Mouse (Mus musculus) stomach, adult 2 months (tissue): Measurements from ENCODE around the gene 4833420G17Rik. TPM values are rescaled to one million over a fixed set of nuclear protein-coding genes. Genes with fewer than 3 reads are reported as not detected.

Experiments
- polyA plus RNA-seq: library from polyadenylated mRNA; depleted of rRNA; stranded (reverse); fragments of >200 nt; gene quantifications from 2 replicates; pipeline ENCODE4 v1.2.3, GENCODE M21; 2012; rRNA removed

4833420G17Rik gene
- 2.4 and 2.9 TPM in 2 replicates for polyA plus RNA-seq

DNA sequence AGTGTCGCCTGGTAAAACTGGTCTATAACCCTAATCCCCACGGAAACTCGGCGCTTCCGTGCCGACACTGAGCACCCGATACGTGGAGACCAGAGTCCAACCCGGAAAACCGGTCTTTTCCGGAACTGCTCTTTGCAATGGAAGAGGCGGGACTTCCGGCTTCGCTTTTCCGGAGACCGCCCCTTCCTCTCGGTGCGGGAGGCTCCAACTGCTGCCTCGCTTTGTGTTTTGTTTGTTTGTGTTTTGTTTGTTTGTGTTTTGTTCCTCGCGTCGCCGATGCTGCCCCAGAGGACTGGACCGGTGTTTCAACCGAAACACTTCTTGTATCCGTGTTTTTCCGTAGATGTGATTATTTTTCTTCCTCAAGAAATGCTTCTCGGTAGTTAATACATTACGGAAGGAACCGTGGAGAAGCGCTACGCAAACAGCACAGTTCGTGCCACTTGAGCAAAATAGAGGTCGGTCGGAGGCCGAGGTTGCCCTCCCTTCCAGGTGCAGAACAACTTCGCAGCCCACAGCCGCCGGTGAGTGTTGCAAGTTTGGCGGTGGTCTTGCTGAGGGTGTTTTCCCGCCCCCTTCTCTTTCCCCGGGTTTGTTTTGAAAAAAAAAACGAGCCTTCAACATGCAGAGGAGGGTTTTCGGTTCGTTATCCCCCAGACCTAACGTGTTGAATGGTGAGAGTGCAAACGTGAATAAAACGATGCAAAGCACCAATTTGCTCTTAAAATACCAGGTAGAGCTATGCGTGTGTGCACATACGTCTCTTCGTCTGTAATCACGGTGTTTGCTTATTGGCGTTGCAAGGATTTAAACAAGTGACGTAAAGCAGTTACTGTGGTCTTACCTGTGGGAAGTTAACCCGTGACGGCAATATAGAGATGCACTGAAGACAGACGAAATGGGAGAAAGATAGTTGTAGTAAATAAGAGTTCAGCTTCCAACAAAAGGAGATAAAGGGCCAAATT is at the start of gene 4833420G17Rik:
Gene 4833420G17Rik, plus strand, starts transcription at position 173 of the 965 bp plus-strand sequence.

DNA sequence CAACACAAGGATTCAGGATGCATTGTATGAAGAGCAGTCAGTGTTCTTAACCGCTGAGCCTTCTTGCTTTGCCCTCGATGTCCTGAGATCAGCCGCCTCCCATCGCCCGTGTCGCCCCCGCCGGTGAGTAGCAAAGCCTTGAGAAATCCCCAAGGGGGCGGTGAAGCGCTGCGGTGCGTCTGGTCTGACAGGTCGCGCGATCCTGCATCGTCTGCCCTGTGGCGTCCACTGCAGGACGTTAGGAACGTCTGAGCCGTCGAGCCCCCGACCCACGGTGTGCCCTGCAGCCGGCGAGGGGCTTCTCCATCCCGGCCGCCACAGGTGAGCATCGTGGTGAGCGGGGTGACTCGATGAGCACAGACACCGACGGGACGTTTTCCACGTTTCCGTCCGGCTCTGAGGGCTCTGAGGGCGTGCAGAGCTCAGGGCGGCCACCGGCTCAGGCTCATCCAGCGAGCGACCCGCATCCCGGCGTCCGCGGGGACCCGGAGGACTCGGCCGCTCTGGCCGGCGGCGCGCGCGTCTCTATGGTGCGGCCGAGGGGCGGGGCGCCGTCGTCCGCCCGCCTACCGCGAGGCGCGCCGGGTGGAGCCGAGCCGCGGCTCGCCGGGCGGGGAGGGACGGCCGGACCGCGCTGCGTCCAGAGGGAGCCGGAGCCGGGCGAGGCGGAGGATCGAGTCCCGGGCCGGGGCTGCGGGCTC is 25.5 kb downstream of the 4833420G17Rik start, which contains the start of the genes Tmem267 and 3110070M22Rik:
Gene Tmem267, plus strand, starts transcription at position 160 of the 701 bp plus-strand sequence.
Gene 3110070M22Rik, minus strand, starts transcription at position 504 of the 701 bp plus-strand sequence.

Other genes with a start within 250 kb of the 4833420G17Rik start
- 3.7 and 9.3 TPM in 2 replicates for gene Paip1, start 34.2 kb upstream of the 4833420G17Rik start, polyA plus RNA-seq
- 2.5 TPM in 2 replicates for gene Tmem267, start 25.3 kb downstream of the 4833420G17Rik start, polyA plus RNA-seq
- gene 3110070M22Rik, start 25.6 kb downstream of the 4833420G17Rik start, polyA plus RNA-seq, result 0.71 and 1.0 TPM in 2 replicates
- 0.10 and 0.12 TPM in 2 replicates for gene Ccl28, start 161.1 kb downstream of the 4833420G17Rik start, polyA plus RNA-seq
- gene Hmgcs1, start 227.6 kb downstream of the 4833420G17Rik start, polyA plus RNA-seq, result 10.6 and 14.2 TPM in 2 replicates